Mouse (Mus musculus): ENCODE measurements around the gene Mtap. TPM values are rescaled to one million over a fixed set of nuclear protein-coding genes. Genes with fewer than 3 reads are reported as not detected.
A peak's percentile ranks its signal among the peaks of the same experiment; 100 is the strongest.

Gene Mtap
- polyA plus RNA-seq, 1 experiment from 2014 or later = 49.1 TPM

GRCm38 (mm10) chr4:89129311-89129913 is 7.5 kb upstream of the Mtap start:
- H3K27ac ChIP-seq (ENCODE audit: low read length) = no peak overlapping the region
- no peak overlapping the region for H3K9ac ChIP-seq (ENCODE audit: low read depth, low read length)
- ATAC-seq = peak; percentile 49
- no peak overlapping the region for H3K4me3 ChIP-seq (ENCODE audit: low read length)
- H3K27me3 ChIP-seq (replicated peaks; ENCODE audit: control insufficient read depth, insufficient read depth, low read length) = no peaks in the 10 kb centered on the region
- H3K36me3 ChIP-seq (ENCODE audit: control insufficient read depth, insufficient read depth, low read length) = no peaks in the 10 kb centered on the region
- peak overlapping the region; percentile 30; the same call in 1 of the 2 replicates for H3K4me2 ChIP-seq (ENCODE audit: low read depth, low read length)
- H3K4me1 ChIP-seq (ENCODE audit: control insufficient read depth, insufficient read depth, low read length) = no peaks in the 10 kb centered on the region
- H3K9me3 ChIP-seq (ENCODE audit: control insufficient read depth, low read length) = no peaks in the 10 kb centered on the region
- WGBS = 4% methylated on average over 5 of the region's 5 CpGs

DNA sequence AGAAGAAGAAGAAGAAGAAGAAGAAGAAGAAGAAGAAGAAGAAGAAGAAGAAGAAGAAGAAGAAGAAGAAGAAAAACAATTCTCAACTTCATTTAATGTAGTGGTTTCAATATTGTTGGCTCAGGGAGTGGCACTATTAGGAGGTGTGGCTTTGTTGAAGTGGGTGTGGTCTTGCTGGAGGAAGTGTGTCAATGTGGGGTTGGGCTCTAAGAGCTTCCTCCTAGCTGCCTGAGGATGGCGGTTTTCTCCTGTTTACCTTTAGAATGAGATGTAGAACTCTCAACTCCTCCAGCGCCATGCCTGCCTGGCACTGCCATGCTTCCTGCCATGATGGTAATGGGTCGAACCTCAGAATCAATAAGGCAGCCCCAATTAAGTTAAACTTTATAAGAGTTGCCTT is 5.1 kb upstream of the Mtap start:
- 82% methylated on average over 3 of the region's 3 CpGs for WGBS
- ATAC-seq = no peak
- Histone ChIP-seq H3K4me2 (ENCODE audit: low read depth, low read length) (no peak overlapping the region), H3K9me3 (ENCODE audit: control insufficient read depth, low read length) (no peaks in the 10 kb centered on the region), H3K27me3 (replicated peaks; ENCODE audit: control insufficient read depth, insufficient read depth, low read length) (no peaks in the 10 kb centered on the region), H3K9ac (ENCODE audit: low read depth, low read length) (no peak overlapping the region), H3K27ac (ENCODE audit: low read length) (no peak overlapping the region), H3K4me3 (ENCODE audit: low read length) (no peak overlapping the region), H3K4me1 (ENCODE audit: control insufficient read depth, insufficient read depth, low read length) (peaks cover 6% of the 10 kb centered on the region), H3K36me3 (ENCODE audit: control insufficient read depth, insufficient read depth, low read length) (no peaks in the 10 kb centered on the region)

DNA sequence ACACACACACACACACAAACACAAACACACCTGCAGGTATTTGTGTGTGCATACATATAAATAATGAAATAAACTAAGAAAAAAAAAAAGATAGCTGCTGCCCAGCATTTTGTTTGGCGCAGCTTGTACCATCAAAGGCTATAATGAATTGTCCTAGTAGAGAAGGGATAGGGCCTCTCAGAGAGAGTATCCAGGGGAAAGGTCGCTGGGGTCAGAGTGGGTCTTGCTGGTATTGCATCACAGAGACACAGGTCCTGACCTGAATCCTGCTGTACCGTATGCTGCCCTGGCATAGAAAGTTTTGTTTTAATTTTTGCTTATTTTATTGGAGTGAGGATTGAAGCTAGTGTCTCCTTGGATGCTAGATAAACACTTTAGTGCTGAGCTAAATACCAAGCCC is 566 bp upstream of the Mtap start:
- peak overlapping the region; percentile 90; the same call in 1 of the 2 replicates for H3K9ac ChIP-seq (ENCODE audit: low read depth, low read length)
- H3K4me1 ChIP-seq (ENCODE audit: control insufficient read depth, insufficient read depth, low read length) = peaks cover 24% of the 10 kb centered on the region
- no peaks in the 10 kb centered on the region for H3K9me3 ChIP-seq (ENCODE audit: control insufficient read depth, low read length)
- peak overlapping the region; percentile 77; the same call in 1 of the 2 replicates for H3K4me2 ChIP-seq (ENCODE audit: low read depth, low read length)
- no peak for ATAC-seq
- H3K27me3 ChIP-seq (replicated peaks; ENCODE audit: control insufficient read depth, insufficient read depth, low read length) = no peaks in the 10 kb centered on the region
- 32% methylated on average over 3 of the region's 3 CpGs for WGBS
- H3K36me3 ChIP-seq (ENCODE audit: control insufficient read depth, insufficient read depth, low read length) = no peaks in the 10 kb centered on the region
- H3K27ac ChIP-seq (ENCODE audit: low read length) = no peak overlapping the region
- H3K4me3 ChIP-seq (ENCODE audit: low read length) = no peak overlapping the region; the same call in 1 of the 2 replicates

GRCm38 (mm10) chr4:89137542-89138360 is 829 bp downstream of the Mtap start:
- Histone ChIP-seq H3K4me2 (ENCODE audit: low read depth, low read length) (peak overlapping the region; percentile 77), H3K4me3 (ENCODE audit: low read length) (peak overlapping the region; percentile 96), H3K9ac (ENCODE audit: low read depth, low read length) (peak overlapping the region; percentile 90), H3K27me3 (replicated peaks; ENCODE audit: control insufficient read depth, insufficient read depth, low read length) (no peaks in the 10 kb centered on the region), H3K9me3 (ENCODE audit: control insufficient read depth, low read length) (no peaks in the 10 kb centered on the region), H3K4me1 (ENCODE audit: control insufficient read depth, insufficient read depth, low read length) (peaks cover 24% of the 10 kb centered on the region), H3K36me3 (ENCODE audit: control insufficient read depth, insufficient read depth, low read length) (no peaks in the 10 kb centered on the region), H3K27ac (ENCODE audit: low read length) (peak overlapping the region; percentile 79)
- under 1% methylated on average over 34 of the region's 36 CpGs for WGBS
- peak; percentile 72 for ATAC-seq

DNA sequence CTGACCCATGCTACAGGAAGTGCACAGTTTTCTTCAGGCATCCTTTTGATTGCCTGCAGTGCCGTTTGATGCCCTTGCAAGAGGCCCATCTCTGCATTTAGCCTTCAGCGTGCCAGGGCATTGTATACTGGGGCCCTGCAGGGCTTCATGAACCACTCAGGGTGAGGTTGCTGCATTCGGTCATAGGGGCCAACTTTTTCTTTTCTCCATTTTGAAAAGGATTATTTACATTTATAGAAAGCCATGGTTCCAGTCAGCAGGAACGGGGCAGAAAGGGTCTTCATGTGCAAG is 1.4 kb downstream of the Mtap start:
- Histone ChIP-seq H3K36me3 (ENCODE audit: control insufficient read depth, insufficient read depth, low read length) (no peaks in the 10 kb centered on the region), H3K4me1 (ENCODE audit: control insufficient read depth, insufficient read depth, low read length) (peaks cover 24% of the 10 kb centered on the region), H3K4me2 (ENCODE audit: low read depth, low read length) (peak overlapping the region; percentile 77), H3K27me3 (replicated peaks; ENCODE audit: control insufficient read depth, insufficient read depth, low read length) (no peaks in the 10 kb centered on the region), H3K9ac (ENCODE audit: low read depth, low read length) (peak overlapping the region; percentile 90), H3K4me3 (ENCODE audit: low read length) (peak overlapping the region; percentile 96), H3K27ac (ENCODE audit: low read length) (no peak overlapping the region), H3K9me3 (ENCODE audit: control insufficient read depth, low read length) (no peaks in the 10 kb centered on the region)
- 12% methylated on average over 4 of the region's 4 CpGs for WGBS
- no peak for ATAC-seq

DNA sequence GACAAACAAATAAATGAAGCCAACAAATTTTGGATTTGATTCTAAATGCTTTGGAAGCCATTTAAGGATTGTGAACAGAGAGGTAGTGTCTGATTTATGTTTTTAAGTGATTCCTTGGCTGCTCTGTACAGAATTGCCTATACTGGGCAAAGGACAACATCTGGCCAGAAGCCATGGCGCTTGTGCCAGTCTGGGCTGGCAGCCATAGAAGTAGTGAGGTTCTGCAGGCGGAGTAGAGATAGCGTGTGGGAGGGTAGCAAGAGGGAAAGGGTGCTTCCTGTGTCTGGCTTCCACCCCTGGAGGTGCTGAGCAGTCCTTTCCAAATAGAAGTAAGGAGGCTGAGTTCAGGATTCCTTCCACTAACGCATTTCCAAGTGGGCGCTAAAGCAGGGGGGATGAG is 3.9 kb downstream of the Mtap start:
- no peaks in the 10 kb centered on the region for H3K9me3 ChIP-seq (ENCODE audit: control insufficient read depth, low read length)
- no peaks in the 10 kb centered on the region for H3K27me3 ChIP-seq (replicated peaks; ENCODE audit: control insufficient read depth, insufficient read depth, low read length)
- no peak overlapping the region for H3K9ac ChIP-seq (ENCODE audit: low read depth, low read length)
- 74% methylated on average over 5 of the region's 5 CpGs for WGBS
- no peak for ATAC-seq
- H3K4me3 ChIP-seq (ENCODE audit: low read length) = no peak overlapping the region
- no peak overlapping the region for H3K4me2 ChIP-seq (ENCODE audit: low read depth, low read length)
- H3K36me3 ChIP-seq (ENCODE audit: control insufficient read depth, insufficient read depth, low read length) = no peaks in the 10 kb centered on the region
- H3K27ac ChIP-seq (ENCODE audit: low read length) = no peak overlapping the region
- H3K4me1 ChIP-seq (ENCODE audit: control insufficient read depth, insufficient read depth, low read length) = peaks cover 24% of the 10 kb centered on the region

DNA sequence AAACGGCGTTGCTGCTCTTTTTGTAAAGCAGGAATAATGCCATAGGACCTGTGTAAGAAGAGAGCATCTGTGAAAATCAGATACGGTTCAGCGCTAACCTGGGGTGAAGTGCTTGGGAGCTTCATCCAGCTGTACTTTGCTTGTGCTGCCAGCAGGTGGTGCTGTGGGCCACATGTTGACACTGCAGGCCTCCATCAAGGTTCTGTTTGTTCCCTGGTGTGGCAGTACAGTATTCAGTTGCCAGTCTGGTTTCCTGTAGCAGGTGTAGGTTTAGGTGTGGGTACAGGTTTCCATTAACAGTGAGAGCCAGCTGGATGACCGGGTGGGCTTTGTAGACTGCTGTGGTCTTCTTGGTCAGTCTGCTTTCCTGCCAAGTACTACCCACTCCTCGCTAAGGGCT is 8.5 kb downstream of the Mtap start:
- no peak overlapping the region for H3K27ac ChIP-seq (ENCODE audit: low read length)
- no peaks in the 10 kb centered on the region for H3K4me1 ChIP-seq (ENCODE audit: control insufficient read depth, insufficient read depth, low read length)
- no peak overlapping the region for H3K9ac ChIP-seq (ENCODE audit: low read depth, low read length)
- 44% methylated on average over 6 of the region's 6 CpGs for WGBS
- H3K4me3 ChIP-seq (ENCODE audit: low read length) = no peak overlapping the region
- H3K9me3 ChIP-seq (ENCODE audit: control insufficient read depth, low read length) = no peaks in the 10 kb centered on the region
- ATAC-seq = peak; percentile 74
- no peaks in the 10 kb centered on the region for H3K27me3 ChIP-seq (replicated peaks; ENCODE audit: control insufficient read depth, insufficient read depth, low read length)
- H3K36me3 ChIP-seq (ENCODE audit: control insufficient read depth, insufficient read depth, low read length) = no peaks in the 10 kb centered on the region; the same call in none of the 2 replicates
- no peak overlapping the region for H3K4me2 ChIP-seq (ENCODE audit: low read depth, low read length)

DNA sequence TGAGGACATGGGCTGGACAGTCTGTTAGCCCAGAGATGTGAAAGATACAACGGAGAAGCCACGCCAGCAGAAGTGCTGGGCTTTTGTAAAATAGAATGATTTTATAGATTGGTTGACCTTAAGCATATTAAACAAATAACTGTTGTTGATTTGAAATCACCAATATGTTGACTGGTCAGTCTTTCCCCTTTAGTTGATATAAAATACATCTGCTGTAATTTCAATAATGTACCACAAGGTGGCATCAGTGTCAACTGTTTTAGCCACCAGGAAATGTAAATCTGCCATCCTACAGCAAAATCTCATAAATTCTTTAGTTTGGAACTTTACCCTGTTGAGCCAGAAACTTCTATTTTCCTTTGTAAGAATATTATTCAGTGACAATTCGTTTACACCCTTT is 9.4 kb downstream of the Mtap start:
- WGBS = 45% methylated on average over 3 of the region's 3 CpGs
- Histone ChIP-seq H3K9ac (ENCODE audit: low read depth, low read length) (no peak overlapping the region), H3K36me3 (ENCODE audit: control insufficient read depth, insufficient read depth, low read length) (no peaks in the 10 kb centered on the region; the same call in none of the 2 replicates), H3K27ac (ENCODE audit: low read length) (no peak overlapping the region), H3K27me3 (replicated peaks; ENCODE audit: control insufficient read depth, insufficient read depth, low read length) (no peaks in the 10 kb centered on the region), H3K4me2 (ENCODE audit: low read depth, low read length) (no peak overlapping the region), H3K4me3 (ENCODE audit: low read length) (no peak overlapping the region), H3K9me3 (ENCODE audit: control insufficient read depth, low read length) (no peaks in the 10 kb centered on the region), H3K4me1 (ENCODE audit: control insufficient read depth, insufficient read depth, low read length) (no peaks in the 10 kb centered on the region)
- ATAC-seq = no peak

DNA sequence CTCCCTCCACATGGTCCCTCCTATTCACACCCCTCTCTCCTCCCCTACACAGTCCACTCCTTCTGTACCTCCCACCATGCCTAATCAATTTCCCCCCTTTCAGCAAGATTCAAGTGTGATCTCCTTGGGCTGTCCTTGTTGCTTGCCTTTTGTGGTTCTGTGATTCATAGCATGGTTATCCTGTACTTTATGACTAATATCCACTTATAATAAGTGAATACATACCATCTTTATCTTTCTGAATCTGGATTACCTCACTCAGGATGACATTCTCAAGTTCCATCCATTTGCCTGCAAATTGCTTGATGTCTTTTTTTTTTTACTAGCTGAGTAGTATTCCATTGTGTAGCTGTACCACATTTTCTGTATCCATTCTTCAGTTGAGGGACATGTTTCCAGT is 12.3 kb downstream of the Mtap start:
- Histone ChIP-seq H3K4me1 (ENCODE audit: control insufficient read depth, insufficient read depth, low read length) (no peaks in the 10 kb centered on the region), H3K36me3 (ENCODE audit: control insufficient read depth, insufficient read depth, low read length) (no peaks in the 10 kb centered on the region; the same call in none of the 2 replicates), H3K27me3 (replicated peaks; ENCODE audit: control insufficient read depth, insufficient read depth, low read length) (no peaks in the 10 kb centered on the region), H3K4me3 (ENCODE audit: low read length) (no peak overlapping the region), H3K9me3 (ENCODE audit: control insufficient read depth, low read length) (no peaks in the 10 kb centered on the region), H3K27ac (ENCODE audit: low read length) (no peak overlapping the region), H3K4me2 (ENCODE audit: low read depth, low read length) (no peak overlapping the region), H3K9ac (ENCODE audit: low read depth, low read length) (no peak overlapping the region)
- no peak for ATAC-seq
